Mouse (Mus musculus) stomach, embryonic 16.5 days (tissue): Measurements from ENCODE around the gene Slk. TPM values are rescaled to one million over a fixed set of nuclear protein-coding genes. Genes with fewer than 3 reads are reported as not detected.

ENCODE experiments used
- ATAC-seq: fragments of 200-750 bp; cut with Nextera tagmentation; 2 replicates; pipeline ENCODE4 v1.8.0; 2017; ENCODE audit warnings: moderate number of reproducible peaks, moderate TSS enrichment; ENCODE audit not compliant: insufficient read depth, low FRiP score
- H3K27ac ChIP-seq: fragments of 300-500 bp; sonication (generic); 2 replicates; pipeline ENCODE4 v1.5.1; 2014; ENCODE audit warnings: low read length
- H3K27me3 ChIP-seq: fragments of 300-500 bp; sonication (generic); 2 replicates; pipeline ENCODE4 v1.6.1; 2014; ENCODE audit warnings: low read length, control low read depth, mixed read lengths; ENCODE audit not compliant: control insufficient read depth, insufficient read depth
- H3K36me3 ChIP-seq: fragments of 300-500 bp; sonication (generic); 2 replicates; pipeline ENCODE4 v1.6.1; 2014; ENCODE audit warnings: low read length; ENCODE audit not compliant: control insufficient read depth, insufficient read depth
- H3K4me1 ChIP-seq: fragments of 300-500 bp; sonication (generic); 2 replicates; pipeline ENCODE4 v1.6.1; 2014; ENCODE audit warnings: low read length, control low read depth, mixed read lengths; ENCODE audit not compliant: control insufficient read depth, insufficient read depth
- H3K4me2 ChIP-seq: fragments of 300-500 bp; sonication (generic); 2 replicates; pipeline ENCODE4 v1.6.1; 2014; ENCODE audit warnings: low read depth, low read length, mixed read lengths
- H3K4me3 ChIP-seq: fragments of 300-500 bp; sonication (generic); replicated peaks from 2 replicates; pipeline ENCODE4 v1.5.1; 2014; ENCODE audit warnings: mild to moderate bottlenecking, low read length
- H3K9ac ChIP-seq: fragments of 300-500 bp; sonication (generic); 2 replicates; pipeline ENCODE4 v1.6.1; 2014; ENCODE audit warnings: low read length
- H3K9me3 ChIP-seq: fragments of 300-500 bp; sonication (generic); replicated peaks from 2 replicates; pipeline ENCODE4 v1.6.1; 2016; ENCODE audit warnings: low read length, control low read depth; ENCODE audit not compliant: control insufficient read depth
- WGBS: fragments of 180-500 bp; shearing (Covaris S2); extraction: QIAGEN DNeasy Blood & Tissue Kit; methylation state at CpG from one replicate; pipeline ENCODE4 v1.1.7; 2014; 5-methylcytosine and 5-hydroxymethylcytosine counted together
- polyA plus RNA-seq: library from polyadenylated mRNA; unstranded; fragments of >200 nt; fragmentation: Nextera tagmentation; extraction: Ambion mirVana; gene quantifications from 2 replicates; pipeline ENCODE4 v1.2.1, GENCODE M21; 2015

The Slk gene
- polyA plus RNA-seq, 1 experiment from 2014 or later: 18.8 TPM

DNA sequence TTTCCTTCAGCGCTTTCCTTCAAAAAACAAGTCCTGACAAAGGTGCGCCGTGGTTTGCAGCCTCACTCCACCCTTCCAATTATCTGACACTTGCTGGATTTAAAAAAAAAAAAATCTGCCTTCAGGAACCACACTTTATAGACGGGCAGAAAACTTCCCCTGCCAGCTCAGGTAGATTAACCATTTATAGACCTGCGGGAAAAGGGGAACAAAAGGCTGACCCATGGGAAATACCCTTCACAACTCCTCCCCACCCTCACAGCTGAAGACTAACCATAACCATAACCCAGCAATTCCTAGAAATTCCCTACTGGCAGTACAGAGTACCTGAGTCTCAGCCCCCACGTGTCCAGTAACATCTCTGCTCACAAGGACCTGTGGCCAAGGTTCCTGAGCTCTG lies 112.5 kb downstream of the Slk start, which contains the start of gene Col17a1:
Gene Col17a1 (minus strand): TSS at position 101 of the 400 bp plus-strand sequence.
- peak within 1 kb of the TSS; percentile 61; the same call in 1 of the 2 replicates for H3K9ac ChIP-seq
- no peaks in the 10 kb centered on the region for H3K27me3 ChIP-seq
- 0 out of 2 replicates have a peak within 1 kb of the TSS, but pooled peaks have one; percentile 4 for H3K4me2 ChIP-seq
- no peaks in the 10 kb centered on the region for H3K9me3 ChIP-seq
- whole genome bisulfite sequencing: 59% methylated on average over 6 of the region's 6 CpGs
- H3K4me3 ChIP-seq: peak within 1 kb of the TSS; percentile 37
- ATAC-seq: no peak
- no peaks in the 10 kb centered on the region for H3K4me1 ChIP-seq
- no peaks in the 10 kb centered on the region for H3K36me3 ChIP-seq
- H3K27ac ChIP-seq: peak within 1 kb of the TSS; percentile 81

Other genes with a start within 250 kb of the Slk start
- 6.3 and 6.6 TPM in 2 replicates for gene Sh3pxd2a, start 115.3 kb upstream of the Slk start, polyA plus RNA-seq
- gene Stn1, start 42.2 kb upstream of the Slk start, polyA plus RNA-seq: 49.7 and 55.4 TPM in 2 replicates
- gene Col17a1, start 112.4 kb downstream of the Slk start, polyA plus RNA-seq: 12.8 and 16.0 TPM in 2 replicates
- 290 and 293 TPM in 2 replicates for gene Sfr1, start 152.0 kb downstream of the Slk start, polyA plus RNA-seq